Mouse (Mus musculus) erythroid progenitor cell, adult 5-6 weeks (primary cell): ENCODE results near the gene Hmgn1. TPM values are rescaled to one million over a fixed set of nuclear protein-coding genes. Genes with fewer than 3 reads are reported as not detected.

Experiments
- ATAC-seq: replicated peaks from 2 replicates; pipeline ENCODE4 v1.8.0; 2016; ENCODE audit warnings: moderate number of reproducible peaks, mild to moderate bottlenecking, moderate TSS enrichment, inconsistent platforms; ENCODE audit not compliant: poor library complexity, low FRiP score, severe bottlenecking
- total RNA-seq, 2 experiments: library from RNA; stranded (forward) in 1 of 2; stranded (reverse) in 1 of 2; fragments of 150-400 nt in 1 of 2; fragments of 186-747, 209-891 nt in 1 of 2; gene quantifications; 2 replicates each; pipeline versions ENCODE4 v1.2.3 to v1.2.4; 2015 to 2017; ENCODE audit warnings: low replicate concordance in 2 of 2

Gene Hmgn1
- total RNA-seq, 2 experiments from 2014 or later, result 9.1 to 33.5 TPM

DNA sequence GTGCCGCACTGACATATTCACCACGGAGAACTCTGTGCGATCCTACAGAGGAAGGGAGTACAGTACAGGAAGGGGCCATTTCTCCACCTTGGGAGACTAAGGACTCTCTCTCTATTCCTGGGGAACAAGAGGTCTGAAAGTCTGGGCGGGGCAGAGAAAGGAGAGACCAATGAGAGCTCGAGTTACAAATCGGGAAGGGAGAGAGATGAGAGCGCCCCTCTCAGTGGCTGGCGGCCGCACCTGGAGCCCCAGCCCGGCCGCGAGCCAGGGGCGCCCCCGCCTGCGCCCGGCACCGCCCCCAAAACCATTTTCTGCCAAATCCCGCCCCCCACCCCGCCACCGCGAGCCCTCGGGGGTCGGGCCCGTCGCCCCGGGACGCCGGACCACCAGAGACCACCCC lies 46.2 kb downstream of the Hmgn1 start:
- peak; percentile 91 for ATAC-seq

DNA sequence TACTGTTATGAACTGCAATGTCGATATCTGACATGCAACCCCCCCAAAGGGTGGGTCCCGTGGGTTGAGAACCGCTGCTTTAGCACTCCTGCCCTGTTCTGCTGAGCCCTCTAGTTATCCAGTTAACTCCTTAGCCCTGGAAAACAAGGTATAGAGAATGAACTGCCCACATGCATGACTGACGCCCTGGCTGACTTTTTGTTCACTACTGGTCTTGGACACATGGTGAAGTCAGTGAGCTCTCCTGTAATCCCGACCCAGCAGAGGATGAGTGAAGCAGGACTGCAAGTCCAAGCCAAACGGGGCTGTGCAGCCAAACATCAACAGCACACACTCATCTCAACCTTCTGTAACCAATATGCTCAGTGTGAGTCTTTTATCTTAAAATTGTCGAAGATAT lies 47.0 kb downstream of the Hmgn1 start:
- no peak for ATAC-seq

Other genes with a start within 250 kb of the Hmgn1 start
- gene Psmg1, start 136.8 kb downstream of the Hmgn1 start, total RNA-seq (2015; ENCODE audit: low replicate concordance), result 6.5 and 8.0 TPM in 2 replicates
- gene Psmg1, start 136.8 kb downstream of the Hmgn1 start, total RNA-seq (2017; ENCODE audit: low replicate concordance), result 8.6 and 9.9 TPM in 2 replicates
- 12.6 and 36.0 TPM in 2 replicates for gene Brwd1, start 45.2 kb downstream of the Hmgn1 start, total RNA-seq (2015; ENCODE audit: low replicate concordance)
- gene Brwd1, start 45.2 kb downstream of the Hmgn1 start, total RNA-seq (2017; ENCODE audit: low replicate concordance), result 16.9 and 19.0 TPM in 2 replicates
- gene Wrb, start 17.7 kb upstream of the Hmgn1 start, total RNA-seq (2015; ENCODE audit: low replicate concordance), result 1.4 TPM in 1 of 2 replicates, not detected in the other
- 2.1 TPM in 1 of 2 replicates, not detected in the other for gene Wrb, start 17.7 kb upstream of the Hmgn1 start, total RNA-seq (2017; ENCODE audit: low replicate concordance)
- gene Lca5l, start 64.5 kb upstream of the Hmgn1 start, total RNA-seq (2015; ENCODE audit: low replicate concordance), result not detected in 2 replicates
- gene Lca5l, start 64.5 kb upstream of the Hmgn1 start, total RNA-seq (2017; ENCODE audit: low replicate concordance), result not detected in 2 replicates
- gene Sh3bgr, start 72.7 kb upstream of the Hmgn1 start, total RNA-seq (2015; ENCODE audit: low replicate concordance), result not detected in 2 replicates
- not detected in 2 replicates for gene Sh3bgr, start 72.7 kb upstream of the Hmgn1 start, total RNA-seq (2017; ENCODE audit: low replicate concordance)
- gene B3galt5, start 108.1 kb upstream of the Hmgn1 start, total RNA-seq (2015; ENCODE audit: low replicate concordance), result not detected in 2 replicates
- not detected in 2 replicates for gene B3galt5, start 108.1 kb upstream of the Hmgn1 start, total RNA-seq (2017; ENCODE audit: low replicate concordance)